Comparison of ENCODE assay signal across 7 mouse cellular contexts in genomic region chr4:126468285-126468901, GRCm38 (mm10). TPM values are rescaled to one million over a fixed set of nuclear protein-coding genes. Genes with fewer than 3 reads are reported as not detected.
DNase-seq lines count a peak whose midpoint lies in the region; ATAC-seq lines count a peak whose summit lies in the region.

Gene Ago1 (minus strand): TSS chr4:126468583.

- peak within 1 kb of the TSS; percentile 95 for H3K9ac ChIP-seq in intestine, embryonic 16.5 days (ENCODE audit: low read depth, low read length)
- peak within 1 kb of the TSS; percentile 97 for H3K9ac ChIP-seq in midbrain, embryonic 11.5 days (ENCODE audit: low read length)

- peak within 1 kb of the TSS; percentile 93 for H3K4me3 ChIP-seq in intestine, embryonic 16.5 days (ENCODE audit: low read length)
- H3K4me3 ChIP-seq in midbrain, embryonic 11.5 days (ENCODE audit: low read depth, low read length) = peak within 1 kb of the TSS; percentile 95

- H3K27me3 ChIP-seq in intestine, embryonic 16.5 days (replicated peaks; ENCODE audit: control insufficient read depth, insufficient read depth, low read length) = no peaks in the 10 kb centered on the region
- H3K27me3 ChIP-seq in midbrain, embryonic 11.5 days (ENCODE audit: control insufficient read depth, insufficient read depth, low read length) = no peaks in the 10 kb centered on the region

- intact Hi-C loops in left cerebral cortex, postnatal 36 days (cut with DNase I) = no loop called here

- peak within 1 kb of the TSS; percentile 85 for H3K4me2 ChIP-seq in intestine, embryonic 16.5 days (ENCODE audit: low read depth, low read length)
- peak within 1 kb of the TSS; percentile 74 for H3K4me2 ChIP-seq in midbrain, embryonic 11.5 days

- DNase-seq in adrenal gland, adult 2 months = peak; percentile 98
- DNase-seq in embryo, embryonic 11.5 days (ENCODE audit: low read depth, low spot score) = peak; percentile 93
- peak; percentile 95 to 97 for DNase-seq in gastrocnemius, postnatal 4 days (ENCODE audit: low spot score in 2 of 2)
- peak; percentile 94 to 95 for DNase-seq in left cerebral cortex, postnatal 36 days (ENCODE audit: low spot score in 2 of 2)
- peak; percentile 100 for DNase-seq in midbrain, embryonic 11.5 days (ENCODE audit: low spot score, missing footprints)
- peak; percentile 95 for DNase-seq in skeletal muscle tissue, adult 2 months (ENCODE audit: low read depth, low spot score)

- H3K4me1 ChIP-seq in intestine, embryonic 16.5 days (ENCODE audit: control insufficient read depth, insufficient read depth, low read length) = peaks cover 26% of the 10 kb centered on the region
- H3K4me1 ChIP-seq in midbrain, embryonic 11.5 days (ENCODE audit: control insufficient read depth, insufficient read depth, low read length) = peaks cover 32% of the 10 kb centered on the region

- WGBS in intestine, embryonic 16.5 days = under 1% methylated on average over 55 of the region's 55 CpGs
- WGBS in midbrain, embryonic 11.5 days = 0% methylated on average over 55 of the region's 55 CpGs

- no peaks in the 10 kb centered on the region for H3K9me3 ChIP-seq in intestine, embryonic 16.5 days (ENCODE audit: control insufficient read depth, low read length)
- no peaks in the 10 kb centered on the region for H3K9me3 ChIP-seq in midbrain, embryonic 11.5 days (ENCODE audit: control insufficient read depth, low read length)

- peak within 1 kb of the TSS; percentile 83 for H3K27ac ChIP-seq in intestine, embryonic 16.5 days (ENCODE audit: low read length)
- peak within 1 kb of the TSS; percentile 94 for H3K27ac ChIP-seq in midbrain, embryonic 11.5 days (ENCODE audit: low read depth, low read length)

- no peaks in the 10 kb centered on the region for H3K36me3 ChIP-seq in intestine, embryonic 16.5 days (ENCODE audit: control insufficient read depth, insufficient read depth, low read length)
- no peaks in the 10 kb centered on the region for H3K36me3 ChIP-seq in midbrain, embryonic 11.5 days (ENCODE audit: control insufficient read depth, insufficient read depth, low read length)

- peak; percentile 90 for ATAC-seq in intestine, embryonic 16.5 days
- ATAC-seq in midbrain, embryonic 11.5 days (ENCODE audit: low FRiP score) = peak; percentile 75

RNA-seq across cellular contexts. Expression of gene Ago1, which starts in this region (rescaled TPM):
- total RNA-seq in adrenal gland, adult 2 months (2021) = 10 to 100 TPM; 28.1 to 36.6 TPM
- 10.6 and 17.2 TPM in 2 replicates for polyA plus RNA-seq in adrenal gland, adult 2 months (2012; rRNA removed)
- 10 to 100 TPM; 16.8 to 17.0 TPM for total RNA-seq in gastrocnemius, postnatal 4 days (2021)
- polyA plus RNA-seq in intestine, embryonic 16.5 days (2015; fragmentation: Nextera tagmentation; extraction: Ambion mirVana) = 3.3 and 3.5 TPM in 2 replicates
- total RNA-seq in left cerebral cortex, postnatal 36 days (2021) = 10 to 100 TPM; 44.3 to 49.1 TPM
- polyA plus RNA-seq in midbrain, embryonic 11.5 days (2014; fragmentation: Nextera tagmentation; extraction: Ambion mirVana) = 27.8 and 28.4 TPM in 2 replicates

Comparison
In these comparisons a context has a peak if more than half of its experiments do, and no peak if none do; other contexts are left out.
1. Peak in every context shown above with its lines: DNase-seq, ATAC-seq, H3K4me3 ChIP-seq and H3K27ac ChIP-seq.